Mouse (Mus musculus): ENCODE measurements around the gene Dpp6.

DNA sequence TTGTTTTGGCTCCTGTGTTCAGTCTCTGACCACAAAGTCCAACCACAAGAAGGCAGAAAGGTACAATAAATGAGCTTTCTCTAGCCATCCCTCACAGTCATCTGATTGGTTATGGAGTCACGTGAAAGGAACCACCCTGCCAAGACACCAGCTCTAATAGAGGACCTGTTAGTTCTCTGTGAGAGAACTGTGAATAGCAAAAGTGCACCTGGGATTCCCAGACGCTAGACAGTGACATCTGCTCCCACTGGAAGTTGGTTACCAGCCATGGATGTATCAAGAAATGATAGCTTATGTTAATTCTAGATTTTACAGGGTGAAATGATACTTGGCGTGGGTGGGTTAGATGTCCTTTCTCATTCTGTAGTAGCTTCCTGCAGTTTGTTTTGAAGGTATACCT is 338.7 kb downstream of the Dpp6 start:
- no peak for TF ChIP-seq CTCF (IDR thresholded peaks at IDR 0.05; ENCODE audit: control insufficient read depth, insufficient read depth, low read length)
- no peak for TF ChIP-seq POLR2A (IDR thresholded peaks at IDR 0.05; ENCODE audit: borderline replicate concordance, control insufficient read depth, low read depth, low read length)

Measured in bone marrow, adult 2 months (tissue).